Comparison of ENCODE assay signal across 10 mouse cellular contexts in the genomic region with DNA sequence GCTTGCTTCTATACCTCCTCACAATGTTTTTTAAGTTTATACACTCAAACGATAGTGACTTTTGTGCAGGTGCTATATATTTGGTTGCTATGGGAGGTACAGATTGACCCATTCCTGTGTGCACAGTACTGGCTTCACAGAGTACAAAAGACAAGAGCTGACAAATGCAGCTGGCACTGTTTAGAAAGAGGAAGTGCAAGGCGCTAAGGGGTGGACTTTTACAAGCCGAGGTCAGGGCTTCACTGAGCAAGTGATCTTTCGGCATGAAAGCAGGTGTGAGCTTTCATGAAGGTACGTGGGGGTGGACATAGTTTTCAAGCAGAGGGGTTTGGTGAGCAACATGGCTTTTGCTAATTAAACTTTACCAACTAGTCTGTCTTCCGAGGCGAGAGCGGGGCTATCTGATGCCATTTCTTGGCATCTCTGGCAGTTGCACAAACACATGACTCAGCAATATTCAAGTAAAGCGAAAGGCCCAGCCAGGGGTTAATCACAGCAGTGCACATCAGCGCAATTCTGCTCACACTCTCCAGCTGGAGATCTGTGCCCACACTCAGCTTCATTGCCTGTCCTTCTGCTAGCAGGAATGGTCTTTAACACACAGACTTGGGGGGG. TPM values are rescaled to one million over a fixed set of nuclear protein-coding genes. Genes with fewer than 3 reads are reported as not detected.
DNase-seq lines count a peak whose midpoint lies in the region; ATAC-seq and TF ChIP-seq lines count a peak whose summit lies in the region.
"Had no signal": no experiment of that assay in that cellular context is flagged by ENCODE, and none has a peak within 500 bp of the region (broad histone marks: within the 10 kb centered on the region; RNA-seq: fewer than 3 reads in every experiment).

No protein-coding gene starts in this region.

- H3K9me3 ChIP-seq in liver, embryonic 16.5 days (replicated peaks; ENCODE audit: control insufficient read depth, low read length), result no peaks in the 10 kb centered on the region
- H3K9me3 ChIP-seq in stomach, postnatal 0 days (ENCODE audit: control insufficient read depth, low read length), result no peaks in the 10 kb centered on the region
- H3K9me3 ChIP-seq in midbrain, embryonic 13.5 days, result no peaks in the 10 kb centered on the region
- H3K9me3 ChIP-seq: neural tube, embryonic 12.5 days had no signal

- no peak overlapping the region for H3K9ac ChIP-seq in liver, embryonic 16.5 days (ENCODE audit: low read depth, low read length)
- H3K9ac ChIP-seq in stomach, postnatal 0 days (ENCODE audit: low read length), result no peak overlapping the region
- H3K9ac ChIP-seq in midbrain, embryonic 13.5 days (replicated peaks), result no peak overlapping the region
- H3K9ac ChIP-seq: neural tube, embryonic 12.5 days had no signal

- H3K4me3 ChIP-seq in lung, adult 2 months (replicated peaks; ENCODE audit: extremely low read depth, low read depth, low read length), result no peak overlapping the region
- H3K4me3 ChIP-seq in liver, embryonic 16.5 days (ENCODE audit: low read depth, low read length), result no peak overlapping the region
- no peak overlapping the region for H3K4me3 ChIP-seq in stomach, postnatal 0 days (ENCODE audit: low read depth, low read length)
- no peak overlapping the region for H3K4me3 ChIP-seq in midbrain, embryonic 13.5 days (replicated peaks)
- H3K4me3 ChIP-seq in layer of hippocampus, adult 2 months, result no peak overlapping the region
- H3K4me3 ChIP-seq: neural tube, embryonic 12.5 days had no signal

- TF ChIP-seq CTCF in lung, adult 2 months (IDR thresholded peaks at IDR 0.05; ENCODE audit: insufficient read depth, low read length), result no peak
- TF ChIP-seq CTCF in stomach, postnatal 0 days (IDR thresholded peaks at IDR 0.05; ENCODE audit: low read depth), result no peak
- no peak for TF ChIP-seq CTCF in layer of hippocampus, adult 2 months (conservative IDR thresholded peaks at IDR 0.05)

- TF ChIP-seq POLR2A in lung, adult 2 months (IDR thresholded peaks at IDR 0.05; ENCODE audit: borderline replicate concordance, extremely low read depth, low read depth, low read length), result no peak

- no peaks in the 10 kb centered on the region for H3K27me3 ChIP-seq in liver, embryonic 16.5 days (ENCODE audit: control insufficient read depth, insufficient read depth, low read depth, low read length)
- H3K27me3 ChIP-seq in stomach, postnatal 0 days (ENCODE audit: control insufficient read depth, insufficient read depth, low read length), result no peaks in the 10 kb centered on the region
- H3K27me3 ChIP-seq in midbrain, embryonic 13.5 days, result no peaks in the 10 kb centered on the region; the same call in 1 of the 2 replicates
- H3K27me3 ChIP-seq: neural tube, embryonic 12.5 days had no signal

- H3K36me3 ChIP-seq in liver, embryonic 16.5 days (ENCODE audit: control insufficient read depth, insufficient read depth), result no peaks in the 10 kb centered on the region
- no peaks in the 10 kb centered on the region for H3K36me3 ChIP-seq in stomach, postnatal 0 days (ENCODE audit: control insufficient read depth, insufficient read depth, low read length)
- H3K36me3 ChIP-seq in midbrain, embryonic 13.5 days, result no peaks in the 10 kb centered on the region
- H3K36me3 ChIP-seq: neural tube, embryonic 12.5 days had no signal

- no peak for TF ChIP-seq EP300 in stomach, postnatal 0 days (optimal IDR thresholded peaks at IDR 0.05)

- no peak overlapping the region for H3K4me2 ChIP-seq in liver, embryonic 16.5 days (ENCODE audit: low read depth, low read length)
- no peak overlapping the region; the same call in 1 of the 2 replicates for H3K4me2 ChIP-seq in stomach, postnatal 0 days (replicated peaks; ENCODE audit: low read depth)
- no peak overlapping the region for H3K4me2 ChIP-seq in midbrain, embryonic 13.5 days (replicated peaks)
- H3K4me2 ChIP-seq: neural tube, embryonic 12.5 days had no signal

- no peaks in the 10 kb centered on the region for H3K4me1 ChIP-seq in lung, adult 2 months (ENCODE audit: control insufficient read depth, insufficient read depth, low read length)
- no peaks in the 10 kb centered on the region for H3K4me1 ChIP-seq in liver, embryonic 16.5 days (ENCODE audit: control insufficient read depth, low read depth, low read length)
- no peaks in the 10 kb centered on the region; the same call in 1 of the 2 replicates for H3K4me1 ChIP-seq in stomach, postnatal 0 days (replicated peaks; ENCODE audit: control insufficient read depth, insufficient read depth)
- no peaks in the 10 kb centered on the region for H3K4me1 ChIP-seq in midbrain, embryonic 13.5 days (replicated peaks)

- ATAC-seq in liver, embryonic 16.5 days (ENCODE audit: low read depth), result peak; percentile 35; the same call in 1 of the 2 replicates
- peak; percentile 67 for ATAC-seq in stomach, postnatal 0 days (ENCODE audit: low FRiP score, low TSS enrichment)
- no peak for ATAC-seq in midbrain, embryonic 13.5 days

- 22% methylated on average over 10 of the region's 10 CpGs for whole genome bisulfite sequencing in lung, adult 2 months
- 12% methylated on average over 10 of the region's 10 CpGs for WGBS in liver, embryonic 16.5 days (ENCODE audit: insufficient replicate concordance)
- 18% methylated on average over 10 of the region's 10 CpGs for WGBS in stomach, postnatal 0 days
- 56% methylated on average over 10 of the region's 10 CpGs for WGBS in midbrain, embryonic 13.5 days

- H3K27ac ChIP-seq in liver, embryonic 16.5 days (ENCODE audit: low read length), result no peak overlapping the region
- H3K27ac ChIP-seq in stomach, postnatal 0 days (replicated peaks), result 0 out of 2 replicates have a peak overlapping the region, but pooled peaks have one; percentile 13
- H3K27ac ChIP-seq in midbrain, embryonic 13.5 days, result no peak overlapping the region
- H3K27ac ChIP-seq in layer of hippocampus, adult 2 months, result no peak overlapping the region
- H3K27ac ChIP-seq: neural tube, embryonic 12.5 days had no signal

- DNase-seq in lung, adult 2 months, result peak; percentile 13
- DNase-seq in lung, postnatal 25 days (ENCODE audit: low spot score), result no peak
- peak; percentile 15 for DNase-seq in embryo, embryonic 9.5 days (ENCODE audit: extremely low spot score)
- DNase-seq in stomach, postnatal 0 days (ENCODE audit: low spot score), result peak; percentile 42
- DNase-seq in gastrocnemius, adult 8-10 months (ENCODE audit: low spot score in 2 of 2), result no peak
- DNase-seq in layer of hippocampus, adult 2 months (ENCODE audit: low spot score in 2 of 2), result no peak
- DNase-seq: heart, postnatal 14 days had no signal

RNA-seq across cellular contexts. Expression of a gene that starts 10.0 kb away (rescaled TPM):
- polyA plus RNA-seq in lung, adult 2 months (2012; rRNA removed), result 4.6 and 15.8 TPM in 2 replicates
- 8.4 and 9.7 TPM in 2 replicates for polyA plus RNA-seq in liver, embryonic 16.5 days (2015; fragmentation: Nextera tagmentation; extraction: Ambion mirVana)
- 6.6 and 7.3 TPM in 2 replicates for polyA plus RNA-seq in stomach, postnatal 0 days (2015; fragmentation: Nextera tagmentation; extraction: Ambion mirVana)
- 9.4 and 12.0 TPM in 2 replicates for polyA plus RNA-seq in midbrain, embryonic 13.5 days (2015; fragmentation: Nextera tagmentation; extraction: Ambion mirVana)
- 10 to 100 TPM in 3 of 4 experiments, 1 to 10 TPM in 1; 8.4 to 19.5 (median 11.2) TPM for total RNA-seq in gastrocnemius, adult 8-10 months (2022)
- total RNA-seq in layer of hippocampus, adult 2 months (2021), result 10 to 100 TPM; 34.9 to 40.3 TPM

Comparison
In these comparisons a context has a peak if more than half of its experiments do, and no peak if none do; other contexts are left out.
1. DNase-seq: peak in lung, adult 2 months (single experiment), embryo, embryonic 9.5 days (single experiment) and stomach, postnatal 0 days (single experiment); none in lung, postnatal 25 days (single experiment), gastrocnemius, adult 8-10 months (0 of 2) and layer of hippocampus, adult 2 months (0 of 2).